Mouse (Mus musculus): ENCODE measurements around the gene Hcar2. TPM values are rescaled to one million over a fixed set of nuclear protein-coding genes. Genes with fewer than 3 reads are reported as not detected.

Hcar2 gene
- polyA plus RNA-seq (2012; rRNA removed): 0.16 and 0.20 TPM in 2 replicates

GRCm38 (mm10) chr5:123865365-123865764, at the start of gene Hcar2:
Hcar2 (minus strand) TSS chr5:123865499.

GRCm38 (mm10) chr5:123906976-123907630, 41.8 kb upstream of the Hcar2 start, which contains the start of gene Denr:
Denr (plus strand) TSS chr5:123907175.

GRCm38 (mm10) chr5:123879928-123880327, 14.6 kb upstream of the Hcar2 start, which contains the start of gene Hcar1:
Hcar1 (minus strand) TSS chr5:123880020.

Other genes starting within 250 kb of the Hcar2 start
- gene Clip1, start 180.9 kb downstream of the Hcar2 start, polyA plus RNA-seq (2012; rRNA removed): 5.9 and 7.0 TPM in 2 replicates
- 25.3 and 26.7 TPM in 2 replicates for gene Zcchc8, start 144.4 kb downstream of the Hcar2 start, polyA plus RNA-seq (2012; rRNA removed)
- gene Rsrc2, start 116.1 kb downstream of the Hcar2 start, polyA plus RNA-seq (2012; rRNA removed): 43.6 TPM in 2 replicates
- gene Kntc1, start 115.8 kb downstream of the Hcar2 start, polyA plus RNA-seq (2012; rRNA removed): 19.9 and 25.5 TPM in 2 replicates
- 0.05 and 0.07 TPM in 2 replicates for gene Hcar1, start 14.5 kb upstream of the Hcar2 start, polyA plus RNA-seq (2012; rRNA removed)
- 21.9 and 23.9 TPM in 2 replicates for gene Denr, start 41.7 kb upstream of the Hcar2 start, polyA plus RNA-seq (2012; rRNA removed)
- 0.27 and 0.51 TPM in 2 replicates for gene Gm43518, start 61.9 kb upstream of the Hcar2 start, polyA plus RNA-seq (2012; rRNA removed)
- gene Ccdc62, start 65.2 kb upstream of the Hcar2 start, polyA plus RNA-seq (2012; rRNA removed): 2.7 and 4.0 TPM in 2 replicates
- gene Hip1r, start 108.1 kb upstream of the Hcar2 start, polyA plus RNA-seq (2012; rRNA removed): 6.4 and 7.1 TPM in 2 replicates
- 10.6 and 11.9 TPM in 2 replicates for gene Vps37b, start 166.8 kb upstream of the Hcar2 start, polyA plus RNA-seq (2012; rRNA removed)
- 2.2 and 2.7 TPM in 2 replicates for gene Abcb9, start 230.3 kb upstream of the Hcar2 start, polyA plus RNA-seq (2012; rRNA removed)
- 9.4 and 10.4 TPM in 2 replicates for gene Ogfod2, start 246.8 kb upstream of the Hcar2 start, polyA plus RNA-seq (2012; rRNA removed)

Measured in liver, embryonic 14 days (tissue).